Mouse (Mus musculus) kidney, embryonic 16.5 days (tissue): Measurements from ENCODE around the gene Slc38a3. TPM values are rescaled to one million over a fixed set of nuclear protein-coding genes. Genes with fewer than 3 reads are reported as not detected.

Experiments
- ATAC-seq: fragments of 200-750 bp; cut with Nextera tagmentation; 2 replicates; pipeline ENCODE4 v1.8.0; 2017; ENCODE audit warnings: moderate TSS enrichment; ENCODE audit not compliant: low FRiP score, low TSS enrichment
- H3K27ac ChIP-seq: fragments of 300-500 bp; sonication (generic); 2 replicates; pipeline ENCODE4 v1.5.1; 2014; ENCODE audit warnings: low read length
- H3K27me3 ChIP-seq: fragments of 300-500 bp; sonication (generic); 2 replicates; pipeline ENCODE4 v1.6.1; 2014; ENCODE audit warnings: low read length, control low read depth, mixed read lengths; ENCODE audit not compliant: insufficient read depth
- H3K36me3 ChIP-seq: fragments of 300-500 bp; sonication (generic); 2 replicates; pipeline ENCODE4 v1.6.1; 2014; ENCODE audit warnings: low read length, control low read depth, mixed read lengths; ENCODE audit not compliant: insufficient read depth
- H3K4me1 ChIP-seq: fragments of 300-500 bp; sonication (generic); 2 replicates; pipeline ENCODE4 v1.6.1; 2014; ENCODE audit warnings: low read length, control low read depth, mixed read lengths; ENCODE audit not compliant: insufficient read depth
- H3K4me2 ChIP-seq: fragments of 300-500 bp; sonication (generic); replicated peaks from 2 replicates; pipeline ENCODE4 v1.6.1; 2014; ENCODE audit warnings: low read depth, low read length
- H3K4me3 ChIP-seq: fragments of 300-500 bp; sonication (generic); 2 replicates; pipeline ENCODE4 v1.5.1; 2014; ENCODE audit warnings: mild to moderate bottlenecking, low read length
- H3K9ac ChIP-seq: fragments of 300-500 bp; sonication (generic); replicated peaks from 2 replicates; pipeline ENCODE4 v1.6.1; 2014; ENCODE audit warnings: low read length
- H3K9me3 ChIP-seq: fragments of 300-500 bp; sonication (generic); 2 replicates; pipeline ENCODE4 v1.6.1; 2016; ENCODE audit warnings: low read length, control low read depth
- WGBS: fragments of 180-500 bp; shearing (Covaris S2); extraction: QIAGEN DNeasy Blood & Tissue Kit; methylation state at CpG from one replicate; pipeline ENCODE4 v1.1.7; 2014; 5-methylcytosine and 5-hydroxymethylcytosine counted together
- polyA plus RNA-seq: library from polyadenylated mRNA; unstranded; fragments of >200 nt; fragmentation: Nextera tagmentation; extraction: Ambion mirVana; gene quantifications from 2 replicates; pipeline ENCODE4 v1.2.1, GENCODE M21; 2015

Slc38a3 gene
- polyA plus RNA-seq, 1 experiment from 2014 or later = 12.9 TPM

GRCm38 (mm10) chr9:107696845-107697610 is 27.7 kb upstream of the Slc38a3 start:
- no peaks in the 10 kb centered on the region for H3K27me3 ChIP-seq
- no peak for ATAC-seq
- peak overlapping the region; percentile 91 for H3K27ac ChIP-seq
- 53% methylated on average over 9 of the region's 9 CpGs for WGBS
- H3K4me3 ChIP-seq = no peak overlapping the region
- H3K9me3 ChIP-seq = no peaks in the 10 kb centered on the region
- H3K9ac ChIP-seq = peak overlapping the region; percentile 52; the same call in 1 of the 2 replicates
- H3K4me1 ChIP-seq = peaks cover 84% of the 10 kb centered on the region
- no peak overlapping the region for H3K4me2 ChIP-seq
- H3K36me3 ChIP-seq = peaks cover 4% of the 10 kb centered on the region

- ATAC-seq = no peak
- Histone ChIP-seq H3K9ac (no peak overlapping the region), H3K4me1 (peaks cover 74% of the 10 kb centered on the region)
Measured at GRCm38 (mm10) chr9:107696106-107696479, 26.8 kb upstream of the Slc38a3 start.

DNA sequence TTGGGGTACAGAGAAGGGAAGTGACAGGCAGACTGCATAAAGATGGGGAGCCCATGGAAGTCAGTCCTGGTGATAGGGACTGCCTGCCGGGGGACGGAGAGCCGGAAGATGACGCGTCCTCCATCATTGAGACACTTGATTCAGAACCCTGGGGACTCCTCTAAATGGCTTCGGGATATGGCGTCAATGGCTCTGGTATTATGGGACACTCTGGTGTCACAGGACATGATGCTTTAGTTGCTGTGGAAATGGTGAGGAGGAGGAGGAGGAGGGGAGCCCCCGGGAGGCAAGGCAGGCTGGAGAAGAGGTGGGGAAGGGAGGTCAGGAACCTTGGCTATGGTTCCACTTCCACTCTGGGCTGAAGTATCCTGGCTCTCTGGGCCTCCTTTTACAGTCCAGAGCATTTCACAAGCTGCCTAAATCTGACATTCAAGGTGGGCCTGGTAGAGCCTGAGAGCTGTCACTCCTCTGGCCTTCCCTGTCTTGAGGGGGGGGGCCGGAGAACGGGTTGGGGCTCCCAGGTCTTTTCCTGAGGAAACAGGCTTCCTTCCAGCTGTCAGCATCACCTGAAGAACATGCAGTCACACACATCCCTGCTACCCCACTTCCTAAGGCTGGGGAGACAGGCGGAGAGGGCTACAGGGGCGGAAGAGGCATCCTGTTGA is 26.2 kb upstream of the Slc38a3 start:
- peaks cover 69% of the 10 kb centered on the region for H3K4me1 ChIP-seq
- H3K4me2 ChIP-seq = no peak overlapping the region
- H3K27ac ChIP-seq = peak overlapping the region; percentile 91
- WGBS = 72% methylated on average over 12 of the region's 12 CpGs
- no peaks in the 10 kb centered on the region for H3K9me3 ChIP-seq
- no peaks in the 10 kb centered on the region for H3K27me3 ChIP-seq
- no peak for ATAC-seq
- no peak overlapping the region for H3K4me3 ChIP-seq
- no peak overlapping the region for H3K9ac ChIP-seq
- H3K36me3 ChIP-seq = peaks cover 18% of the 10 kb centered on the region

More at GRCm38 (mm10) chr9:107696106-107696479, 26.8 kb upstream of the Slc38a3 start:
- peak overlapping the region; percentile 91 for H3K27ac ChIP-seq
- peaks cover 13% of the 10 kb centered on the region for H3K36me3 ChIP-seq
- H3K27me3 ChIP-seq = no peaks in the 10 kb centered on the region
- WGBS = 35% methylated on average over 6 of the region's 6 CpGs
- no peak overlapping the region for H3K4me2 ChIP-seq
- H3K9me3 ChIP-seq = no peaks in the 10 kb centered on the region
- H3K4me3 ChIP-seq = no peak overlapping the region

GRCm38 (mm10) chr9:107694627-107695026 is 25.3 kb upstream of the Slc38a3 start:
- ATAC-seq = no peak
- WGBS = 54% methylated on average over 7 of the region's 7 CpGs
- peaks cover 28% of the 10 kb centered on the region for H3K36me3 ChIP-seq
- no peak overlapping the region for H3K4me2 ChIP-seq
- no peaks in the 10 kb centered on the region for H3K27me3 ChIP-seq
- no peak overlapping the region for H3K4me3 ChIP-seq
- no peak overlapping the region for H3K27ac ChIP-seq
- peaks cover 60% of the 10 kb centered on the region for H3K4me1 ChIP-seq
- no peak overlapping the region for H3K9ac ChIP-seq
- H3K9me3 ChIP-seq = no peaks in the 10 kb centered on the region

GRCm38 (mm10) chr9:107693433-107693987 is 24.2 kb upstream of the Slc38a3 start:
- no peak overlapping the region for H3K4me3 ChIP-seq
- WGBS = 68% methylated on average over 4 of the region's 4 CpGs
- peaks cover 49% of the 10 kb centered on the region for H3K4me1 ChIP-seq
- H3K9ac ChIP-seq = no peak overlapping the region
- H3K9me3 ChIP-seq = no peaks in the 10 kb centered on the region
- no peak overlapping the region for H3K27ac ChIP-seq
- no peak overlapping the region for H3K4me2 ChIP-seq
- no peak for ATAC-seq
- peaks cover 33% of the 10 kb centered on the region for H3K36me3 ChIP-seq
- H3K27me3 ChIP-seq = no peaks in the 10 kb centered on the region

- Histone ChIP-seq H3K36me3 (peaks cover 39% of the 10 kb centered on the region), H3K27me3 (no peaks in the 10 kb centered on the region), H3K4me2 (no peak overlapping the region), H3K4me1 (peaks cover 41% of the 10 kb centered on the region), H3K4me3 (no peak overlapping the region), H3K27ac (no peak overlapping the region), H3K9me3 (no peaks in the 10 kb centered on the region), H3K9ac (no peak overlapping the region)
- 68% methylated on average over 5 of the region's 5 CpGs for WGBS
- ATAC-seq = no peak
Measured at GRCm38 (mm10) chr9:107692785-107693184, 23.5 kb upstream of the Slc38a3 start.

- H3K36me3 ChIP-seq = peaks cover 58% of the 10 kb centered on the region
- H3K27ac ChIP-seq = no peak overlapping the region
- H3K9ac ChIP-seq = no peak overlapping the region
- 74% methylated on average over 8 of the region's 8 CpGs for WGBS
- ATAC-seq = no peak
- H3K27me3 ChIP-seq = no peaks in the 10 kb centered on the region
- no peak overlapping the region for H3K4me2 ChIP-seq
- H3K4me3 ChIP-seq = no peak overlapping the region
- H3K4me1 ChIP-seq = peaks cover 17% of the 10 kb centered on the region
- H3K9me3 ChIP-seq = no peaks in the 10 kb centered on the region
Measured at GRCm38 (mm10) chr9:107690391-107690790, 21.1 kb upstream of the Slc38a3 start.

DNA sequence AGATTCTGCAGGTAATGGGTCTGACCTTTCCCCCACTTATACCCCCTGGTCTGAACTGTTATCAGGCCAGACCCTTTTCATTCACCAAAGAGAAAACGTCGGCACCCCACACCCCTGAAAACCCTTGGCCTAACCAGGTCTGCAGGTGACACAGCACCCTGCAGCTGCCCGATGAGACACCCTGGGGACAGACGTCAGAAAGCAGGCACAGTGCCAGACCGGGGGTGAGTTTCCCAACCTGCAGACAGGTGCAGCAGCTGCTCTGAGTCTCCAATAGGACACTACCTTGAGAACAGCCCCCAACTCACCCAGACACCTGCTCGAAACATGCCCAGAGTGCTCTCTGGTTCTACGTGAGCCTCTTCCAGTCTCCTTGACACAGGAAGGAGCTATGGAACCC is 19.6 kb upstream of the Slc38a3 start:
- peaks cover 72% of the 10 kb centered on the region for H3K36me3 ChIP-seq
- WGBS = 78% methylated on average over 7 of the region's 7 CpGs
- no peak overlapping the region for H3K9ac ChIP-seq
- peaks cover 7% of the 10 kb centered on the region; the same call in 1 of the 2 replicates for H3K4me1 ChIP-seq
- H3K9me3 ChIP-seq = no peaks in the 10 kb centered on the region
- H3K27ac ChIP-seq = no peak overlapping the region
- no peak for ATAC-seq
- H3K27me3 ChIP-seq = no peaks in the 10 kb centered on the region
- H3K4me2 ChIP-seq = no peak overlapping the region
- no peak overlapping the region for H3K4me3 ChIP-seq

- Histone ChIP-seq H3K27ac (no peak overlapping the region), H3K4me2 (no peak overlapping the region), H3K27me3 (no peaks in the 10 kb centered on the region), H3K9ac (no peak overlapping the region), H3K9me3 (no peaks in the 10 kb centered on the region), H3K4me3 (no peak overlapping the region), H3K36me3 (peaks cover 77% of the 10 kb centered on the region), H3K4me1 (peaks cover 5% of the 10 kb centered on the region; the same call in 1 of the 2 replicates)
- 86% methylated on average over 5 of the region's 5 CpGs for WGBS
- ATAC-seq = no peak
Measured at GRCm38 (mm10) chr9:107688415-107688814, 19.1 kb upstream of the Slc38a3 start.
